In the genomic region with DNA sequence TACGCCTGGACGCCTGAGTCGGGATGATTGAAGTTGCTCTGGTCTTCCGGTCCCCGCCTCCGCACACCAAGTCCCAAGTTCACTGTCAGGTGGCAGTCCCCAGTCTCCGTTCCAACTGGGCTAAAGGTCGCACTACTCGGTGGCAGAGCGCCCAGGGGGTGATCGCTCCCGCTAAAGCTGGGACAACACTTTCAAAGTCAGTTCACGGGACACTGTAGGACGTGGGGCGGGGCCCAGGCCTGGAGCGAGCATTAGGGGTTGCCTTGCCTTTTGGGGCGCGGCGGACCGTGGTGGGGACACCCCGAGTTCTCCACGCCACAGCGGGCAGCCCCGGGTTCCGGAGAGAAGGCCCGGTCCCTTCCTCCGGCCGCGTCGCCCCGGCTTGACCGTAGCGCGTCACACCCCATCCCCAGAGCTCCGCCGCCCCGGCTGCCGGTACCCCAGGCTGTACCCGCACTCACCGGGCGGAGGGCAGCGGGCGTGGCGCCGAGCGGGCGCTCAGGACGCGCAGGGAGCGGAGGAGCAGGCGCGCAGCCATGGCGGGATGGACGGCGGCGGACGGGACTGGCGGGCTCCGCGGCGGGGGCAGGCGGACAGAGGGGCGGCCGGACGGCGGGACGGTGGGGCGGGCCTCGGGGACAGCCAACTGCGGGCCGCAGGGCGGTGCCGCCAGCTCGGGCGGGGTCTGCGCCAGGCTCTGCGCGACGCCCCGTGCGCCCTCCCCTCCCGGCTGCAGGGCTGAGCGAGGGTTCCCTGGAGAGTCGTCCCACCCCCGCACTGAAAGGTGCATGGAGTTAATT, we compare ENCODE assay signal across 8 mouse cellular contexts. TPM values are rescaled to one million over a fixed set of nuclear protein-coding genes. Genes with fewer than 3 reads are reported as not detected.
A peak's percentile ranks its signal among the peaks of the same experiment; 100 is the strongest.
DNase-seq lines count a peak whose midpoint lies in the region; ATAC-seq and TF ChIP-seq lines count a peak whose summit lies in the region.

Gene Acadl (minus strand): TSS at position 566 of the 800 bp plus-strand sequence.

- in situ Hi-C loops in ES-E14 (cut with MboI; ENCODE audit: low sequenced_read_pairs in 2 of 2, unreplicated experiment in 2 of 2): no loop called here

- WGBS in lung, embryonic 15.5 days: under 1% methylated on average over 62 of the region's 85 CpGs
- WGBS in olfactory bulb, adult 2 months: 2% methylated on average over 82 of the region's 85 CpGs

- H3K9ac ChIP-seq in ES-E14 (ENCODE audit: insufficient read depth, low read depth, low read length, poor library complexity, severe bottlenecking): peak within 1 kb of the TSS; percentile 86
- H3K9ac ChIP-seq in lung, embryonic 15.5 days: peak within 1 kb of the TSS; percentile 90

- no peak within 1 kb of the TSS for H3K27ac ChIP-seq in ES-E14 (ENCODE audit: insufficient read depth, low read depth, low read length, poor library complexity, severe bottlenecking)
- peak within 1 kb of the TSS; percentile 98 for H3K27ac ChIP-seq in lung, embryonic 15.5 days
- no peak within 1 kb of the TSS for H3K27ac ChIP-seq in olfactory bulb, adult 2 months (ENCODE audit: insufficient read depth, low read depth, low read length)

- TF ChIP-seq POLR2A in olfactory bulb, adult 2 months (IDR thresholded peaks at IDR 0.05; ENCODE audit: insufficient read depth, low read depth, low read length): no peak

- H3K4me2 ChIP-seq in lung, embryonic 15.5 days: peak within 1 kb of the TSS; percentile 58

- H3K4me1 ChIP-seq in ES-E14 (ENCODE audit: control insufficient read depth in 2 of 2, insufficient read depth in 2 of 2, low read length in 2 of 2, poor library complexity in 1 of 2): no peaks in the 10 kb centered on the region
- peaks cover 15% of the 10 kb centered on the region for H3K4me1 ChIP-seq in lung, embryonic 15.5 days
- H3K4me1 ChIP-seq in olfactory bulb, adult 2 months (ENCODE audit: control insufficient read depth, insufficient read depth, low read length): peaks cover 5% of the 10 kb centered on the region; the same call in 1 of the 2 replicates

- H3K4me3 ChIP-seq in ES-E14 (ENCODE audit: insufficient read depth in 1 of 2, low read depth in 1 of 2, low read length in 2 of 2, poor library complexity in 1 of 2, severe bottlenecking in 1 of 2): peak within 1 kb of the TSS; percentile 92 to 96
- peak within 1 kb of the TSS; percentile 95 for H3K4me3 ChIP-seq in lung, embryonic 15.5 days
- H3K4me3 ChIP-seq in olfactory bulb, adult 2 months (ENCODE audit: insufficient read depth, low read depth, low read length): peak within 1 kb of the TSS; percentile 62

- no peaks in the 10 kb centered on the region for H3K27me3 ChIP-seq in lung, embryonic 15.5 days

- DNase-seq in ES-E14 (ENCODE audit: low read depth, low spot score): no peak
- DNase-seq in cerebellum, adult 8-10 months: peak; percentile 19
- peak; percentile 39 for DNase-seq in forelimb bud, embryonic 11.5 days (ENCODE audit: low read depth, low spot score)
- peak; percentile 98 for DNase-seq in heart, postnatal 4 days
- DNase-seq in layer of hippocampus, adult 8-10 months (ENCODE audit: low spot score in 2 of 2): peak; percentile 63 to 65
- peak; percentile 61 for DNase-seq in thymus, postnatal 0 days (ENCODE audit: low spot score)

- no peaks in the 10 kb centered on the region for H3K9me3 ChIP-seq in ES-E14 (ENCODE audit: control insufficient read depth, insufficient read depth, low read depth, low read length)
- no peaks in the 10 kb centered on the region for H3K9me3 ChIP-seq in lung, embryonic 15.5 days

- H3K36me3 ChIP-seq in ES-E14 (ENCODE audit: control insufficient read depth, insufficient read depth, low read length, poor library complexity, severe bottlenecking): no peaks in the 10 kb centered on the region
- H3K36me3 ChIP-seq in lung, embryonic 15.5 days: peaks cover 13% of the 10 kb centered on the region

- peak; percentile 98 for ATAC-seq in lung, embryonic 15.5 days (ENCODE audit: borderline replicate concordance, extremely low read depth, low FRiP score, low TSS enrichment)

- TF ChIP-seq CTCF in olfactory bulb, adult 2 months (IDR thresholded peaks at IDR 0.05; ENCODE audit: insufficient read depth, low read depth, low read length): no peak

TF ChIP-seq in ES-E14, 5 proteins besides CTCF, POLR2A, EP300 and RAD21:
- no peak for TF ChIP-seq HCFC1 (IDR thresholded peaks at IDR 0.05; ENCODE audit: borderline replicate concordance, insufficient read depth, low read length)
TF ChIP-seq in ES-E14: peak in this region for 0.

RNA-seq across cellular contexts. Expression of gene Acadl, which starts in this region (rescaled TPM):
- total RNA-seq in ES-E14 (2012; rRNA removed): 4.2 and 4.9 TPM in 2 replicates
- total RNA-seq in heart, postnatal 4 days (2021): 1,000 to 10,000 TPM; 1,242 to 1,246 TPM
- 10 to 100 TPM; 32.9 to 37.0 (median 33.7) TPM for total RNA-seq in layer of hippocampus, adult 8-10 months (2022)
- 179 and 185 TPM in 2 replicates for polyA plus RNA-seq in lung, embryonic 15.5 days (2015; fragmentation: Nextera tagmentation; extraction: Ambion mirVana)
- polyA plus RNA-seq in olfactory bulb, adult 2 months (2012; ENCODE audit: insufficient read depth, insufficient read length, low replicate concordance, missing spikeins): not detected in 2 replicates
- 77.5 and 89.0 TPM in 2 replicates for polyA plus RNA-seq in thymus, postnatal 0 days (2015; fragmentation: Nextera tagmentation; extraction: Ambion mirVana)

Comparison
In these comparisons a context has a peak if more than half of its experiments do, and no peak if none do; other contexts are left out.
1. RNA of gene Acadl (total RNA-seq): 1,242 to 1,246 TPM in heart, postnatal 4 days; 32.9 to 37.0 TPM in layer of hippocampus, adult 8-10 months and 4.2 to 4.9 TPM in ES-E14; every median in the first group is over 10 times any median in the second.
2. Peak in every context shown above with its lines, with median percentiles within 50 percentile points of each other: H3K4me3 ChIP-seq.